Mouse (Mus musculus): ENCODE measurements around the gene Pik3r2.

Gene Pik3r2

GRCm38 (mm10) chr8:70772890-70773289 is 3.6 kb downstream of the Pik3r2 start:
- no peak for DNase-seq (ENCODE audit: low spot score)

GRCm38 (mm10) chr8:70772075-70772474 is 4.4 kb downstream of the Pik3r2 start:
- DNase-seq (ENCODE audit: low spot score) = no peak

- no peak for DNase-seq (ENCODE audit: low spot score)
These were observed 5.3 kb downstream of the Pik3r2 start for GRCm38 (mm10) chr8:70771217-70771616.

GRCm38 (mm10) chr8:70770748-70771147 is 5.8 kb downstream of the Pik3r2 start:
- no peak for DNase-seq (ENCODE audit: low spot score)

GRCm38 (mm10) chr8:70769858-70770257 is 6.7 kb downstream of the Pik3r2 start:
- DNase-seq (ENCODE audit: low spot score) = no peak

DNA sequence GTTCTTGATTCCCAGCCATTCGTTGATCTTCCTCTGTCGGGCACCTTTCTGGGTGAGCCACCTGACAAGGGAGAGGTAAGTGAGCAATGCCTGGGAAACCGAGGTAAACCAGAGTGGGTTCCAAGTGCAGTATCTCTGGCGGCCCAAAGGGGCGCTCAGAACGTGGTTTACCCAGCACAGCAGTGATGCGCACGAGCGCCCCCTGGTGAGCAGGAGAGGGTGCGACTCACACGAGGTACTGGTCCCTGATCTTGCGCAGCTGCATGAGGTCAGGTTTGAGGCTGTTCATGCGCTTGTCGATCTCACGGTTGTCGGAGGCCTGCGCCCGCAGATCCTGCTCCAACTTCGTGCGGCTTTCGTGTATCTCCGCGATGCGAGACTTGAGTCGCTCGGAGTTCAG is 7.2 kb downstream of the Pik3r2 start:
- peak; percentile 84 for DNase-seq (ENCODE audit: low spot score)

- DNase-seq (ENCODE audit: low spot score) = no peak
These were observed 7.6 kb downstream of the Pik3r2 start for GRCm38 (mm10) chr8:70768956-70769355.

DNA sequence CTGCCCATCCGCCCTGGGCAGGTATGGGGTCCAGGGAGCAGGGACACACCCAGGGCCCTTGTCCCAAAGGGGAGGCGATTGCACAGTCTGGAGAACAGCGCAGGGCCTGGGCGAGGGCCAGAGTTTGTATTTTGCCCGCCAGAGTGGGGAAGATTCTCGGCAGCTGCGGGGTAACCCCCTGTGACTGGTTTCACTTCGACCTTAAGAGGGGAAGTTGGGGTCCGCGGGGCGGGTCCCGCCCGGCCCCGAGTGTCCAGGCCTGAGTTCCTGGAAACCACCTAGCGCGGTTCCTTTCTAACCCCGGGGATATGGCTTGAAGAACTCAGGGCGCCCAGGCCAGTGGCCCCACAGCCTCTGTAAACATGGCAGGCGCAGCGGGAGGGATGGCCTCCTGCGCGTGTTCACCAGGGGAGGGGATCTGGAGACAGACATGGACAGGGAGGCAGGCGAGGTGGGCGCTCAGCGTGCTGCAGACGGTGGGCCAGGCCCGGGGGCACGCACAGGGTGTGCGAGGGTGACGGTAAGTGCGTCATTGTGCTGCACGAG is 8.2 kb downstream of the Pik3r2 start:
- no peak for DNase-seq (ENCODE audit: low spot score)

GRCm38 (mm10) chr8:70767503-70767902 is 9.0 kb downstream of the Pik3r2 start:
- DNase-seq (ENCODE audit: low spot score) = no peak

- DNase-seq (ENCODE audit: low spot score) = peak; percentile 69
These were observed 9.7 kb downstream of the Pik3r2 start for GRCm38 (mm10) chr8:70766571-70767440.

GRCm38 (mm10) chr8:70765838-70766570 is 10.5 kb downstream of the Pik3r2 start:
- no peak for DNase-seq (ENCODE audit: low spot score)

DNA sequence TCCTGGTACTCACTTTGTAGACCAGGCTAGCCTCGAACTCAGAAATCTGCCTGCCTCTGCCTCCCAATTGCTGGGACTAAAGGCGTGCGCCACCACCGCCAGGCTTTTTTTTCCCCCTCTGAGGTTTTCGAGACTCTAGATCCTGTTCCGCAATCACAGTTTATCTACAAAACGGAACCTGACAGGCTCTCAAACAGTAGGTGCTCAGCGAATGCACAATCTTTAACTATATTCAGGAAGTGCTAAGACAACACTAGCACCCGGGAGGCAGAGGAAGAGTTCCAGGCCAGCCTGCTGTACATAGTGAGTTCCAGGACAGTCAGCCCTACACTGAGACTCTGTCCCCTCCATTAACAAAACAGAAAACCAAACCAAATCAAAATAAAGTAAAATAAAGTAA is 11.2 kb downstream of the Pik3r2 start:
- no peak for DNase-seq (ENCODE audit: low spot score)

- DNase-seq (ENCODE audit: low spot score) = no peak
These were observed 11.8 kb downstream of the Pik3r2 start for GRCm38 (mm10) chr8:70764676-70765075.

DNA sequence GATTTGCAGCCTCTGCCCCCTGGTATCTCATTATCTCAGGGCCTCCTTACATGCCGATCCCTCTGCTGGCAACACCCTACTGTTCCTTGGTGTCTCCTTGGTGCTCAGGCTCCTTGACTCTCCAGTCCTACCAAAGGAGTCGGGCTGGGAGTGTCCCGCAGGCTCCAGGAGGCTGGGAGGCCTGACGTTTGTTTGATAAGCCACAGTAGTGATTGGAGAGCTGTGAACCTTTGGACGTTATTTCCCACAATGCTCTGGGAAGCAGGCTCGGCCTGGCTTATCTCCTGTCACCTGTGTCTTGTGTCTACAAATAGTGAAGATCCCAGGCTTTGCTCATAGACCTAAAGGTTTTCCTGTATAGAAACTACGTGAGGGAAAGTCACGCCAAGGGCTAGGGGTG is 12.5 kb downstream of the Pik3r2 start:
- no peak for DNase-seq (ENCODE audit: low spot score)

- no peak for DNase-seq (ENCODE audit: low spot score)
These were observed 13.2 kb downstream of the Pik3r2 start for GRCm38 (mm10) chr8:70763354-70763753.

- DNase-seq (ENCODE audit: low spot score) = no peak
These were observed 14.4 kb downstream of the Pik3r2 start for GRCm38 (mm10) chr8:70762118-70762517.

DNA sequence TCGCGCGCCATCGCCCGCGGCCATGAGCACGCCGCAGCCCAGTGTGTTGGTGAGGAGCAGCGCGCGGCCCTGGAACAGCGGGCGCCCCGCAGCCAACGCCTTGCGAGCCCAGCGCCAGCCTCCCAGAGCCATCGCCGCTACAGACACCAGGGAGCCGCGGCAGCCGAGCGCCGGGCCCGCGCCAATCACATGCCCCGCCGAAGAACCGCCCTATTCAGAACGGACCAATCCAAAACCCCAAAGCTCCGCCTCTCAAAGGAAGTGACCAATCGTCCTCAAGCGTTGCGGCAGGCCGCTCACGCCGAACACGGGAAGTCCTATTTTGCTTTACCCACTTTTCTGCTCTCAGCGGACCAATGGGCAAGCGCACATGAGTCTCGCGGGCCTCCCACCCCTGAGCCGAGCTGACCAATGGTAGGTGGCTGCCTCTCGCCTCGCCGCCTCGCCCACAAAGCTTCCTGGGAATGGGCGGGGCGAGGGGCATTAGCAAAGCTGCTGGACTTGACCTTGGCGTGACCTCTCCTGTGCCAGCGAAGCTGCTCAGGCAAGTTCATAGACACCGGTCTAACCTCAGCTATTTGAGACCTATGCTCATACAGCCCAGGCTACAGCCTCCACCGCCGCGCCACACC is 15.6 kb downstream of the Pik3r2 start, which contains the start of gene Mpv17l2:
Gene Mpv17l2 (minus strand): TSS at position 172 of the 632 bp plus-strand sequence.
- DNase-seq (ENCODE audit: low spot score) = peak; percentile 97

- no peak for DNase-seq (ENCODE audit: low spot score)
These were observed 16.2 kb downstream of the Pik3r2 start for GRCm38 (mm10) chr8:70760350-70760749.

- no peak for DNase-seq (ENCODE audit: low spot score)
These were observed 17.6 kb downstream of the Pik3r2 start for GRCm38 (mm10) chr8:70758616-70759561.

- no peak for DNase-seq (ENCODE audit: low spot score)
These were observed 18.3 kb downstream of the Pik3r2 start for GRCm38 (mm10) chr8:70758308-70758615.

- no peak for DNase-seq (ENCODE audit: low spot score)
These were observed 18.8 kb downstream of the Pik3r2 start for GRCm38 (mm10) chr8:70757523-70758307.
